Mouse (Mus musculus) liver, embryonic 14.5 days (tissue): ENCODE data around the gene Ttll13.

ENCODE experiments used
- CTCF ChIP-seq: IDR thresholded peaks from 2 replicates; pipeline ENCODE4 v1.5.1; 2016; ENCODE audit warnings: antibody characterized with exemption, low read depth, control low read depth
- EP300 ChIP-seq: IDR thresholded peaks from 2 replicates; pipeline ENCODE4 v1.6.1; 2016; ENCODE audit warnings: antibody characterized with exemption, low read depth

DNA sequence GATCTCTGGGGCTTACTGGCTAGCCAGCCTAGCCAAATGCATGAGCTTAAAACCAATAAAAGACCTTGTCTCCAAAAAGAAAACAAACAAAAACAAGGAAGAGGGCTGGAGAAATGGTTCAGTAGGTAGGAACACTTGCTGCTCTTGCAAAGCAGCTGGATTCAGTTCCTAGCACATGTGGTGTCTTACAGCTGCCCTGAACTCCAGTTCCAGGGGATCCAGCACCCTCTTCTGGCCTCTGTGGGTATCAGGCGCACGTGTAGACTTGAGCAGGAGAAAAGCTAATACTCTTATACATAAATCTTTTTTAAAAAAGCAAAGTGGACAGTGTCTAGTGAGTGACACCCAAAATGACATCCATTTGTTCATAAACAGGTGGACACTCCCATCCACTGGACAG, 55.3 kb downstream of the Ttll13 start:
- no peak for TF ChIP-seq EP300
- peak; percentile 54 for TF ChIP-seq CTCF
